Mouse (Mus musculus) yolk sac, embryonic 10.5 days (tissue): ENCODE data around the gene Fmnl2.

Source experiments
- DNase-seq: peaks from one replicate; pipeline ENCODE4 v3.0.0-alpha.2; 2017; ENCODE audit warnings: low spot score

Gene Fmnl2

GRCm38 (mm10) chr2:52986354-52986753 is 128.7 kb downstream of the Fmnl2 start:
- no peak for DNase-seq

- no peak for DNase-seq
These were observed 129.4 kb downstream of the Fmnl2 start for GRCm38 (mm10) chr2:52987035-52987434.

GRCm38 (mm10) chr2:52987637-52988295 is 130.1 kb downstream of the Fmnl2 start:
- no peak for DNase-seq

GRCm38 (mm10) chr2:52989316-52989715 is 131.7 kb downstream of the Fmnl2 start:
- DNase-seq: no peak

GRCm38 (mm10) chr2:52990874-52991687 is 133.4 kb downstream of the Fmnl2 start:
- no peak for DNase-seq

- no peak for DNase-seq
These were observed 134.1 kb downstream of the Fmnl2 start for GRCm38 (mm10) chr2:52991688-52992194.

GRCm38 (mm10) chr2:52993241-52993640 is 135.6 kb downstream of the Fmnl2 start:
- DNase-seq: no peak

GRCm38 (mm10) chr2:52994526-52994925 is 136.9 kb downstream of the Fmnl2 start:
- DNase-seq: no peak

GRCm38 (mm10) chr2:52997955-52998750 is 140.5 kb downstream of the Fmnl2 start:
- no peak for DNase-seq

- no peak for DNase-seq
These were observed 141.9 kb downstream of the Fmnl2 start for GRCm38 (mm10) chr2:52999524-52999969.

GRCm38 (mm10) chr2:53000446-53000845 is 142.8 kb downstream of the Fmnl2 start:
- DNase-seq: no peak

GRCm38 (mm10) chr2:53006161-53006560 is 148.5 kb downstream of the Fmnl2 start:
- no peak for DNase-seq

GRCm38 (mm10) chr2:53007142-53007541 is 149.5 kb downstream of the Fmnl2 start:
- DNase-seq: peak; percentile 44

GRCm38 (mm10) chr2:53013051-53013450 is 155.4 kb downstream of the Fmnl2 start:
- no peak for DNase-seq

- no peak for DNase-seq
These were observed 156.8 kb downstream of the Fmnl2 start for GRCm38 (mm10) chr2:53014451-53014850.

- DNase-seq: no peak
These were observed 165.3 kb downstream of the Fmnl2 start for GRCm38 (mm10) chr2:53022982-53023381.

GRCm38 (mm10) chr2:53026056-53026769 is 168.6 kb downstream of the Fmnl2 start:
- no peak for DNase-seq

- no peak for DNase-seq
These were observed 171.2 kb downstream of the Fmnl2 start for GRCm38 (mm10) chr2:53028868-53029267.

GRCm38 (mm10) chr2:53029716-53030431 is 172.2 kb downstream of the Fmnl2 start:
- DNase-seq: no peak

- no peak for DNase-seq
These were observed 172.8 kb downstream of the Fmnl2 start for GRCm38 (mm10) chr2:53030432-53030826.

GRCm38 (mm10) chr2:53038253-53038652 is 180.6 kb downstream of the Fmnl2 start:
- DNase-seq: no peak
